33 mouse cellular contexts compared by ENCODE assay signal in genomic region chr7:99896905-99897304, GRCm38 (mm10). TPM values are rescaled to one million over a fixed set of nuclear protein-coding genes. Genes with fewer than 3 reads are reported as not detected.
"Had no signal": no experiment of that assay in that cellular context is flagged by ENCODE, and none has a peak within 500 bp of the region (broad histone marks: within the 10 kb centered on the region; RNA-seq: fewer than 3 reads in every experiment).

No protein-coding gene starts in this region.

- ATAC-seq: liver, embryonic 12.5 days; liver, postnatal 0 days; lung, postnatal 0 days; midbrain, embryonic 13.5 days; midbrain, embryonic 15.5 days; midbrain, embryonic 16.5 days had no signal

- H3K4me3 ChIP-seq: left cerebral cortex, adult 2 months; limb, embryonic 10.5 days; limb, embryonic 12.5 days; limb, embryonic 13.5 days; limb, embryonic 15.5 days; liver, embryonic 12.5 days; liver, embryonic 13.5 days; liver, embryonic 15.5 days; lung, embryonic 15.5 days; megakaryocyte, embryonic 14.5 days; midbrain, embryonic 10.5 days; midbrain, embryonic 12.5 days; midbrain, embryonic 13.5 days; midbrain, embryonic 15.5 days; myocyte had no signal

- H3K4me2 ChIP-seq: limb, embryonic 12.5 days; limb, embryonic 13.5 days; limb, embryonic 15.5 days; liver, embryonic 11.5 days; liver, embryonic 12.5 days; liver, embryonic 13.5 days; liver, embryonic 15.5 days; lung, embryonic 14.5 days; lung, embryonic 15.5 days; midbrain, embryonic 11.5 days; midbrain, embryonic 12.5 days; midbrain, embryonic 13.5 days; midbrain, embryonic 15.5 days had no signal

- H3K36me3 ChIP-seq: limb, embryonic 10.5 days; limb, embryonic 12.5 days; limb, embryonic 13.5 days; limb, embryonic 15.5 days; liver, embryonic 12.5 days; liver, embryonic 13.5 days; liver, embryonic 15.5 days; lung, embryonic 15.5 days; midbrain, embryonic 10.5 days; midbrain, embryonic 12.5 days; midbrain, embryonic 13.5 days; midbrain, embryonic 15.5 days had no signal

- DNase-seq: left cerebral cortex, postnatal 4 days; liver; liver, embryonic 13.5 days; liver, postnatal 0 days; lung, adult 18-20 months; lung, adult 2 months; lung, embryonic 14.5 days; lung, postnatal 10 days; lung, postnatal 14 days; lung, postnatal 36 days; lung, postnatal 4 days had no signal

- H3K27ac ChIP-seq: left cerebral cortex, adult 2 months; limb, embryonic 10.5 days; limb, embryonic 12.5 days; limb, embryonic 13.5 days; limb, embryonic 15.5 days; liver, embryonic 12.5 days; liver, embryonic 13.5 days; liver, embryonic 14.5 days; liver, embryonic 15.5 days; lung, embryonic 15.5 days; macrophage; midbrain, embryonic 10.5 days; midbrain, embryonic 12.5 days; midbrain, embryonic 13.5 days; midbrain, embryonic 15.5 days had no signal

- H3K4me1 ChIP-seq: limb, embryonic 12.5 days; limb, embryonic 15.5 days; liver, embryonic 12.5 days; liver, embryonic 13.5 days; liver, embryonic 15.5 days; lung, embryonic 15.5 days had no signal

- H3K9me3 ChIP-seq: limb, embryonic 10.5 days; limb, embryonic 12.5 days; limb, embryonic 13.5 days; limb, embryonic 15.5 days; liver, embryonic 12.5 days; liver, embryonic 13.5 days; liver, embryonic 15.5 days; lung, embryonic 15.5 days; megakaryocyte, embryonic 14.5 days; midbrain, embryonic 10.5 days; midbrain, embryonic 12.5 days; midbrain, embryonic 13.5 days; midbrain, embryonic 15.5 days had no signal

- H3K9ac ChIP-seq: limb, embryonic 12.5 days; limb, embryonic 13.5 days; limb, embryonic 15.5 days; liver, embryonic 12.5 days; liver, embryonic 13.5 days; liver, embryonic 14.5 days; liver, embryonic 15.5 days; liver, postnatal 0 days; lung, embryonic 14.5 days; lung, embryonic 15.5 days; midbrain, embryonic 12.5 days; midbrain, embryonic 13.5 days; midbrain, embryonic 15.5 days had no signal

- H3K27me3 ChIP-seq: limb, embryonic 12.5 days; limb, embryonic 13.5 days; limb, embryonic 15.5 days; liver, embryonic 13.5 days; liver, embryonic 15.5 days; lung, embryonic 15.5 days; midbrain, embryonic 12.5 days; midbrain, embryonic 13.5 days; midbrain, embryonic 15.5 days had no signal

RNA-seq across cellular contexts. Expression of gene Xrra1, which starts 38.0 kb away (rescaled TPM):
- total RNA-seq: liver, adult 2 months had no signal
- polyA plus RNA-seq: liver, adult 2 months; liver, embryonic 12.5 days; liver, embryonic 13.5 days; liver, embryonic 14.5 days; liver, embryonic 15.5 days; liver, embryonic 16.5 days had no signal
